Mouse (Mus musculus): ENCODE data around the gene Fcgr1.
"Not testable (repeated sequence)": the region's sequence is repeated elsewhere in the genome, so short reads cannot be mapped to it uniquely, and the experiment has no call there.

The Fcgr1 gene

DNA sequence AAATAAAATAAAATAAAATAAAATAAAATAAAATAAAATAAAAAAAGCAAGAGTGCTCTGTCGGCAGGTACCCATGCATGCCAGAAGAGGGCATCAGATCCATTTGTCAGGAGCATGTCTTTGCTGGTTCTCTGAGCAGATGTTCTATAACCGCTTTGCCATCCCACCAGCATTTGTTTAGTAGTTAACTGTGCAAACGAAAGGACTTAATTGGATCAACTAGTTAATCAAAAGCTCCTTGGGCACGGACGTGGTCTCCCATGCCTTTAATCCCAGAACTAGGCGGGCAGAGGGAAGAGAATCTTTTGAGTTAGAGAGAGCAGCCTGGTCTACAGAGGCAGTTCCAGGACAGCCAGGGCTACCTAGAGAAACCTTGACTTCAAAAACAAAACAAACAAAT, 33.4 kb upstream of the Fcgr1 start:
- no peak for DNase-seq (ENCODE audit: low read depth, low spot score)

DNA sequence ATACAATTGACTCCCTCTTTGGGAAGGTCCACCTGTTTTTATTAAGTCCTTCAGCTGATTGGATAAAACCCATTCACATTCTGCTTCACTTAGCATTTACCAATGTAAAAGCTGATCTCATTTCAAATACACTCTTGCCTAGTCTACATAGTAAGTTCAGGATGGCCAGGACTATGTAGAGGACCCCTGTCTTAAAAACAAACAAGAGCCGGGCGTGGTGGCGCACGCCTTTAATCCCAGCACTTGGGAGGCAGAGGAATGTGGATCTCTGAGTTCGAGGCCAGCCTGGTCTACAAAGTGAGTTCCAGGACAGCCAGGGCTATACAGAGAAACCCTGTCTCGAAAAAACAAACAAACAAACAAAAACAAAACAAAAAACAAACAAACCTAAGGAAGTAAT, 30.0 kb upstream of the Fcgr1 start:
- DNase-seq (ENCODE audit: low read depth, low spot score) = not testable (repeated sequence)

GRCm38 (mm10) chr3:96322609-96323008, 28.8 kb upstream of the Fcgr1 start:
- DNase-seq (ENCODE audit: low read depth, low spot score) = no peak

DNA sequence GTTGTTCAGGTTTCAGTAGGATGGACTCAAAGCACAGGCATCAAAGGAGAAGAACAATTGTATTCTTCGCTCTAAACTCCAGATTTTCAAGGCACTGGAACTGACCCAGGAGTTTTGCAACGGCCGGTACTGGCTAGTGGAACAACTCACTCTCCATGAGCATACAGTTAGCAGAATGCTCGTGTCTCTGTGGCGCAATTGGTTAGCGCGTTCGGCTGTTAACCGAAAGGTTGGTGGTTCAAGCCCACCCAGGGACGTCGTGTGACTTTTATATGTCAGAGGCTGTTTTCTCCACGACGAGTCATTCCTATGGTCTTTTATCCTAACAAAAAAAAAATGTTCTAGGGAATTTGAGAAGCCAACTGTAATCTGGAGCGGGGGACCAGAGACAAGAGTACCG, 28.1 kb upstream of the Fcgr1 start:
- no peak for DNase-seq (ENCODE audit: low read depth, low spot score)

- DNase-seq (ENCODE audit: low read depth, low spot score) = not testable (repeated sequence)
Observed at GRCm38 (mm10) chr3:96320003-96320402, 26.2 kb upstream of the Fcgr1 start.

- no peak for DNase-seq (ENCODE audit: low read depth, low spot score)
Observed at GRCm38 (mm10) chr3:96312341-96313098, 18.8 kb upstream of the Fcgr1 start.

- DNase-seq (ENCODE audit: low read depth, low spot score) = no peak
Observed at GRCm38 (mm10) chr3:96309441-96309840, 15.7 kb upstream of the Fcgr1 start.

DNA sequence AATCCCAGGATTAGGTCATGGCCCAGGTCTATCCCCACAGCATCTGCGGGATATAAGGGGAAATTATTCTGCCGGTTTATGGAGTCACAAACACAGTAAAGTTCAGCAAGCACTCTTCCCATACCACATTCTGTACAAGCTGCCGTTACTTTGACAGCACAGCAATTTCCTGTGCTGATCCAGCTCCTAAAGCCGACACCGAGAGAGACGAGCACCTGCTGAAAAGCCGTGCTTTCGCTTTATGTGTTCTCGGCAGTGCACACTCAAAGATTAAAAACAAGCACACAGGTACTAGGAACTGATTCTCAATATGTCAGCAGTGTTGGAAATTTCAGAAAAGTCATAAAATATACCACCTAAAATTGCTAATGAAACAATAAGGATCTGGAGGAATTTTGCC, 12.7 kb upstream of the Fcgr1 start:
- no peak for DNase-seq (ENCODE audit: low read depth, low spot score)

DNA sequence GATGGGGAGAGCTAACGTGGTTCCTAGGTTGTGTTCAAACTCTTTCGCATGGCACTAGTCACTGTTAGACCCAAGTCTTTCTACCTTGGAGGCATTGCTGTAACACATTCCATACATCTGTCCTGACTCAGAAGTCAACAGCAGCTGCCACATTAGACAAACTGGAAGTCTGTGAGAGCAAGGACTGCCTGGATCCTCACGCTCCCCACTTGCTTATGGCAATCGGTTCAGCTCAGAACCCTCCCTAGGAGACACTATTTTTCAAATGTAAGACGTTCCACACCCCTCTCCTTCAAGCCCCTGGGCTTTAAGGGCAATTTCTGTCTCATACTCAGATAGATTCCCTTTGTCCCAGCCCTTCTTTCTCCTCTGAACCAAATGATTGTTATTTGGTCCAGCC, 8.3 kb upstream of the Fcgr1 start:
- DNase-seq (ENCODE audit: low read depth, low spot score) = no peak

DNA sequence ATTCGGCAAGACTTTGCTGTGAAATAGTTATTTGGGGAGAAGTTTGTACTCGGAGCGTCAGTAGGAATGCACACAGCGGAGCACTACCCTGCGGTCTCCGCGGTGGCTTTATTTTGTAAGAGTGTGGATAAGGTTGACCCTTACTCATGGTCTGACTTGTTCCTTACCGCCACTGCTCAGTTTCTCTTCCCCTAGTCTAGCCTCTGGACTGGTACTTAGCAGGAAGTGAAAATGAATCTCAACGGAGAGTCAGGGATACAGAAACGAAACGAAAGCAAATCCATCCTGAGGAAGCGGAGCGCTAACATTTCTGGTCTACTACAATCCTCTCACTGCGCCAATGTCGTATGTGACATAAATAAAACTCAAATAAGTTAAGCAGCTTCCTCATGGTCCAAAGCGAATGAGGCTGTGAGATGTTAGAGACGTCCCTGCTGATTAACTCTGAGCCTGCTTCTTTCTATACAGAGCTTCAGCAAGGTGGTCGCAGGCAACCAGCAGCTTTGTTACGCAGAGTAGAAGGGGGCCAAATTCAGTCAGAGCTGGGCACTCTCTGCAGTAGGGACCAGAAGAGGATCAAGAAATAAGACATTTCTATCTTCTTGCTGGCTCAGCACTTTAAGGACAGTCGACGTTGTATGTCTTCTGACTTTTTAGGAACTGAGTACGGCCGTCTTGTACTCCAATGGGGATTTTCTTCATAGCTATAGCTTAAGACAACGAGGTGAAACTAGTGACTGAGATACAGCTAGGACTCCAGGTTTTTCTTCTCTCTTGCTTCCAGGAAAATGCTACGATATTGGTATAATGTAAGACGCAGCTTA, 7.1 kb upstream of the Fcgr1 start:
- peak; percentile 22 for DNase-seq (ENCODE audit: low read depth, low spot score)

- DNase-seq (ENCODE audit: low read depth, low spot score) = no peak
Observed at GRCm38 (mm10) chr3:96299562-96299961, 5.8 kb upstream of the Fcgr1 start.

- DNase-seq (ENCODE audit: low read depth, low spot score) = no peak
Observed at GRCm38 (mm10) chr3:96298360-96298759, 4.6 kb upstream of the Fcgr1 start.

DNA sequence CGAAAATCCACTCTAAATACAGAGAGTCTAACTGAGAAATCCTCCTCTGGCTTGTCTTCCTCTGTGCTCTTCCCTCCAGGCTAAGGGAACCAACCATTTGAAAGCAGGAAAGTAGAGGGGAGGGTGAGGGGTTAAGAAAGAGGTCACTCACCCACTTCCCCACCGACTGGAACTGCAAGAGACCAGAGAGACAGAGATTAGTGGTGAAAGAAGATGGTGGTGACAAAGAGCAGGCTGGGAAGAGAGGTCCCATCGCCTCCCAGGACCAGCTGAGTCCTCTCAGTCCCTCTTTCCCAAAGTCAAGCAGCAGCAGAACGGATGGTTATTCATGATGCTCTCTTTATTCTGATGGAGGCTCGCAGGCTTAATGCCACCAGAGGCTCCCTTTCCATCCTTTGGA, 401 bp downstream of the Fcgr1 start:
- no peak for DNase-seq (ENCODE audit: low read depth, low spot score)

GRCm38 (mm10) chr3:96292641-96293040, 1.1 kb downstream of the Fcgr1 start:
- DNase-seq (ENCODE audit: low read depth, low spot score) = no peak

DNA sequence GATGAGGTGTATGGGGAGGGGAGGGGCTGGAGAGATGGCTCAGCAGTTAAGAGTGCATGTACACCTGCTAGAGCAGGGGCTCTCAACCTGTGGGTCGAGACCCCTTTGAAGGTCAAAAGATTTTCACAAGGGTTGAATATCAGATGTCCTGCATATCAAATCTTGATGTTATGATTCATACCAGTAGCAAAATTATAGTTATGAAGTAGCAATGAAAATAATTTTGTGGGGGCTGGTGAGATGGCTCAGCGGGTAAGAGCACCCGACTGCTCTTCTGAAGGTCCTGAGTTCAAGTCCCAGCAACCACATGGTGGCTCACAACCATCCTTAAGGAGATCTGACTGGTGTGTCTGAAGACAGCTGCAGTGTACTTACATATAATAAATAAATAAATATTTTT, 3.0 kb downstream of the Fcgr1 start:
- not testable (repeated sequence) for DNase-seq (ENCODE audit: low read depth, low spot score)

- no peak for DNase-seq (ENCODE audit: low read depth, low spot score)
Observed at GRCm38 (mm10) chr3:96289201-96289600, 4.6 kb downstream of the Fcgr1 start.

DNA sequence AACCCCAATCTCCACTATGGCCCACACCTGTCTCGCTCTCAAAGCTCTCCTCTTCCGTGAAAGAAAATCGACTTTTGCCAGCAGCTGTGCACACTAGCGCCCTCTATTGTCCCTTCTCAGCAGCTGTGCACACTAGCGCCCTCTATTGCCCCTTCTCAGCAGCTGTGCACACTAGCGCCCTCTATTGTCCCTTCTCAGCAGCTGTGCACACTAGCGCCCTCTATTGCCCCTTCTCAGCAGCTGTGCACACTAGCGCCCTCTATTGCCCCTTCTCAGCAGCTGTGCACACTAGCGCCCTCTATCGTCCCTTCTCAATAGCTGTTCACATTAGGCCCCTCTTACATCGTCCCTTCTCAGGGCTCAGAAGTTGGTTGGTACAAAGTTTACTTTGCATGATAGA, 6.4 kb downstream of the Fcgr1 start:
- DNase-seq (ENCODE audit: low read depth, low spot score) = not testable (repeated sequence)

DNA sequence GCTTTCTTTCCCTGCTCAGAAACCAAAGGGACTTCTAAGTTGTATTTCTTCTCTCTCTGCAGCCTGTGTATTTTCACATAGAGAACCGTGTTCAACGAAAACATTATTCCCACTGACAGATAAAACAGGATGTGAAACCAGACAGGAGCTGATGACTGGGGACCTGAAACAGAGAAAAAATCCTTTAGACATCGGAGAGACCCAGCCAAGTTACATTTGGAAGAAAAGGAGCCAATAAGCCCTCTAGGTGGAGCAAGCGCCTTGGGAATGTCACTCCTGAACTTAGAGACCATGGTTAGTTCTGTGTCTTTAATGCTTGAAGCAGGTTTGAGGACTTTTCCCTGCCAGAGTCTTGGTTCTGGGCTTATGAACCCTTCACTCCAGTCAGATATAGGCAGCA, 9.3 kb downstream of the Fcgr1 start:
- DNase-seq (ENCODE audit: low read depth, low spot score) = no peak

GRCm38 (mm10) chr3:96280660-96281059, 13.1 kb downstream of the Fcgr1 start:
- DNase-seq (ENCODE audit: low read depth, low spot score) = no peak

DNA sequence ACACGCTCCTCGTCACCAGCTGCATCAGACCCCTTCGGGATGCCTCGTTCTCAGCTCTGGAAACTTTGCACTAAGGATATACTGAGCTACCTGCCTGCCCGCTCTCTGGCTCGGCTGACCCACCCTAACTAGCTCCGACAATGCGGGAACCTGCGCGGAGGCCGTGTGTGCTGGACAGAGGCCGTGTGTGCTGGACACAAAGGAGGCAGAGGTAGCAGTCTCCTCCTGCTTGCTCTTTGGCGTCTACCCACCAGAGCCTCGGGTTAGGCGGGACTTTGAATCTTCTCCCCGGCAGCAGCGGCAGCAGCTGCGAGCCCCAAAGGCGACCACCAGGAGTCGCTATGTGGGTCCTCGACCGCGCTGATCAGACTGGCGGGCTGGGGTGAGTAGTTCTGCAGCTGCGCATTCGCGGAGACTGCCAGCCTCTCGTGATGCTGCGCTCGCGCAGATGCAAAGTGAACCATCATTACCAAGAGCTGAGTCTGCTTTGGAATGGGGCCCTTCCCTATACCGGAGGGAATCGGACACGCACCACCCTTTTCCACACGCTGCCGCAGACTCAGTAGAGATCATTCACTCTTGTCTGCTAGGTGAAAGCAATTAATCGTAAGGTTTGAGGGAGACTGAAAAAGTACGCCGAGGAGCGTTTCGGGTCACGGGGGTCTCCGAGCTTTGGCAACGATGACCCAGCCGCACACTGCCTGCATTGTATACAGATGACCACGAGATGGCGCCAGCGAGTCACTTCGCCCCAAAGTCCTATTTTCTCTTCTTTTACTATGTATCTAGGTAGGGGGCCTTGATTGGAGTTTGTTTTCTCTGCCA, 15.8 kb downstream of the Fcgr1 start:
- peak; percentile 89 for DNase-seq (ENCODE audit: low read depth, low spot score)

GRCm38 (mm10) chr3:96277428-96277799, 16.4 kb downstream of the Fcgr1 start:
- no peak for DNase-seq (ENCODE audit: low read depth, low spot score)
